In genomic region chr9:68814723-68815122, GRCm38 (mm10) we compare ENCODE assay signal across 7 mouse cellular contexts.
"Had no signal": no experiment of that assay in that cellular context is flagged by ENCODE, and none has a peak within 500 bp of the region (broad histone marks: within the 10 kb centered on the region; RNA-seq: fewer than 3 reads in every experiment).

No protein-coding gene starts in this region.

- H3K4me3 ChIP-seq: left cerebral cortex, adult 2 months; liver, embryonic 13.5 days had no signal

- DNase-seq: layer of hippocampus, postnatal 36 days; liver, embryonic 13.5 days; lung, adult 2 months; lung, postnatal 4 days; thymus, adult 18-20 months; thymus, postnatal 36 days had no signal

- H3K27ac ChIP-seq: left cerebral cortex, adult 2 months had no signal
